Mouse (Mus musculus) heart, adult 2 months (tissue): ENCODE data around the gene Cyp2t4. TPM values are rescaled to one million over a fixed set of nuclear protein-coding genes. Genes with fewer than 3 reads are reported as not detected.

ENCODE experiments used
- DNase-seq, 2 experiments: peaks; one replicate each; pipeline ENCODE4 v3.0.0; 2021
- H3K27ac ChIP-seq: fragments of 200-600 bp; 2 replicates; pipeline ENCODE4 v1.8.1; 2022
- H3K27me3 ChIP-seq: fragments of 200-500 bp; 2 replicates; pipeline ENCODE4 v1.6.1; 2012; ENCODE audit warnings: mild to moderate bottlenecking, low read length, inconsistent platforms, mixed read lengths; ENCODE audit not compliant: control insufficient read depth, insufficient read depth
- H3K36me3 ChIP-seq: fragments of 200-500 bp; 2 replicates; pipeline ENCODE4 v1.6.1; 2012; ENCODE audit warnings: low read length, inconsistent platforms; ENCODE audit not compliant: control insufficient read depth, insufficient read depth
- H3K4me1 ChIP-seq: fragments of 200-500 bp; 2 replicates; pipeline ENCODE4 v1.6.1; 2011; ENCODE audit warnings: low read length; ENCODE audit not compliant: control insufficient read depth, insufficient read depth
- H3K4me3 ChIP-seq: fragments of 200-600 bp; 2 replicates; pipeline ENCODE4 v1.8.1; 2022
- H3K79me2 ChIP-seq: fragments of 200-500 bp; replicated peaks from 2 replicates; pipeline ENCODE4 v1.6.1; 2012; ENCODE audit warnings: mild to moderate bottlenecking, inconsistent platforms, low read length, moderate library complexity, mixed read lengths; ENCODE audit not compliant: control insufficient read depth, insufficient read depth
- H3K9ac ChIP-seq: fragments of 200-500 bp; 2 replicates; pipeline ENCODE4 v1.6.1; 2012; ENCODE audit warnings: low read depth, mild to moderate bottlenecking, control low read depth, inconsistent platforms, low read length, mixed read lengths
- CTCF ChIP-seq: fragments of 200-600 bp; IDR thresholded peaks from 2 replicates; pipeline ENCODE4 v1.8.1; 2022; ENCODE audit warnings: antibody characterized with exemption, mild to moderate bottlenecking, moderate library complexity
- EP300 ChIP-seq: fragments of 200-500 bp; IDR thresholded peaks from 2 replicates; pipeline ENCODE4 v1.6.1; 2011; ENCODE audit warnings: low read depth, low read length, control low read depth; ENCODE audit not compliant: insufficient read depth
- POLR2A ChIP-seq: fragments of 200-500 bp; IDR thresholded peaks from 2 replicates; pipeline ENCODE4 v1.6.1; 2011; ENCODE audit warnings: mild to moderate bottlenecking, low read depth, low read length, control low read depth; ENCODE audit not compliant: insufficient read depth
- WGBS: fragments of 180-500 bp; shearing (Covaris S2); methylation state at CpG from one replicate; pipeline ENCODE4 v1.1.7; 2018; 5-methylcytosine and 5-hydroxymethylcytosine counted together
- intact Hi-C: fragments of 180-260 bp; cut with DNase I; formaldehyde crosslinking; loops from one replicate; pipeline ENCODE4 v1.15.1; 2025
- polyA plus RNA-seq: library from polyadenylated mRNA; depleted of rRNA; stranded (reverse); fragments of >200 nt; gene quantifications from 2 replicates; pipeline ENCODE4 v1.2.3, GENCODE M21; 2012
- total RNA-seq, 2 experiments: library from RNA; stranded (reverse); gene quantifications; 2 replicates each; pipeline ENCODE4 v1.2.3; 2021

Cyp2t4 gene
- total and polyA plus RNA-seq, 3 experiments = not detected

DNA sequence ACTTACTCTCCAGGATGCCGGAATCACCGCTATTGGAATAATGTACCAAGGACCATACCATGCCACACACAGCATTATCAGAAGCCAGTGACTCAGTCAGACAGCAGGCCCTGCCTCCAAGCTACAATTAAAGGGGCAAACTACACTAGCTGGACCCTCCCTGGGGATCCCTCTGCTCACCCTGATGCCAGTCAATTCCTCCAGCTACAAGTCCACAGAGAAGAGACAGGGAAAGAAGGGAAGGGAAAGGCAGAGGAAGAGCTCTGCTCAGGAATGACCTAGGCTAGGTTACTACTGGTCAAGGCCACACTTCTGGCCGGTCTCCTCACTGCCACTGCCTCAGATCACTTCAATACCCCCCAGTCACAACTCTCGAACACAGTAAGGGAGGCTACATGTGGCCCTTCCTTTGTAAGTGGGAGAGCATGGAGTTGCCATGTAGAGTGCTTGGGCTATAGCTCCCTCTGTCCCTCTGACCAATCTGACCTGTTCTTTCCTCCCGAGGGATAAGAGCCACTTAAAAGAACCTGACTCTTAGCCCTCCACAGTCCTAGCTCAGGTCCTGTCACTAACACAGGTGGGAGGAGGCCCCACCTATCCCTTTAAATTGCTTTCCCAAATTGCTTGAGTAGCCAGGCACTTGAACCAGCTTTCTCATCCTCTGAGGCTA is 9.4 kb downstream of the Cyp2t4 start:
- WGBS = 59% methylated on average over 5 of the region's 5 CpGs
- no peaks in the 10 kb centered on the region for H3K27me3 ChIP-seq
- no peak overlapping the region for H3K4me3 ChIP-seq
- peaks cover 37% of the 10 kb centered on the region for H3K4me1 ChIP-seq
- H3K36me3 ChIP-seq = peaks cover 7% of the 10 kb centered on the region; the same call in 1 of the 2 replicates
- TF ChIP-seq CTCF = no peak
- no peak for TF ChIP-seq POLR2A
- peaks cover 8% of the 10 kb centered on the region for H3K79me2 ChIP-seq
- intact Hi-C loops = loop anchor here (5.0 to 10.0 kb wide), 2 partner anchors 164 to 312 kb away; partner anchors contain the start of gene Sertad3
- no peak for DNase-seq
- H3K9ac ChIP-seq = peak overlapping the region; percentile 4; the same call in 1 of the 2 replicates
- H3K27ac ChIP-seq = no peak overlapping the region; the same call in 1 of the 2 replicates

DNA sequence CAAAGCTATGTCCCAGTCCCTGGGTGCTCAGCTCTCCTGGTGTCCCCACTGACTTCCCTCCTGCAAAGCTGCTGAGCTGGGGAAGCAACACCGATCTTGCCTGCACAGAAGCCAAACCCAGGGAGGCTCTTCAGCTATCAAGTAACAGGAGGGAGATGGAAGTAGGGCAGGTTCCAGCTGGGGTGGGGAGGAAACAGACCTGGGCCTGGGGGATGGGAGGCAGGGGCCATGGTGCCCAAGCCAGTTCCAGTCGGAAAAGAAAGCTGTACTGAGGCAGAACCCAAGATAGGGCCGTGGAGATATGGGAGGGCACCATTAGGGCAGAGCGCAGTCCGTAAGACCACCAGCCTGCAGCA is 9.9 kb downstream of the Cyp2t4 start:
- Histone ChIP-seq H3K27ac (peak overlapping the region; percentile 15; the same call in 1 of the 2 replicates), H3K9ac (no peak overlapping the region; the same call in 1 of the 2 replicates), H3K27me3 (no peaks in the 10 kb centered on the region), H3K36me3 (peaks cover 7% of the 10 kb centered on the region; the same call in 1 of the 2 replicates), H3K4me3 (no peak overlapping the region; the same call in 1 of the 2 replicates), H3K79me2 (peaks cover 8% of the 10 kb centered on the region), H3K4me1 (peaks cover 37% of the 10 kb centered on the region)
- DNase-seq = no peak
- 48% methylated on average over 5 of the region's 5 CpGs for WGBS
- no peak for TF ChIP-seq POLR2A
- TF ChIP-seq EP300 = no peak
- TF ChIP-seq CTCF = no peak
- intact Hi-C loops = loop anchor here (5.0 to 10.0 kb wide), 2 partner anchors 164 to 311 kb away; partner anchors contain the start of gene Sertad3

DNA sequence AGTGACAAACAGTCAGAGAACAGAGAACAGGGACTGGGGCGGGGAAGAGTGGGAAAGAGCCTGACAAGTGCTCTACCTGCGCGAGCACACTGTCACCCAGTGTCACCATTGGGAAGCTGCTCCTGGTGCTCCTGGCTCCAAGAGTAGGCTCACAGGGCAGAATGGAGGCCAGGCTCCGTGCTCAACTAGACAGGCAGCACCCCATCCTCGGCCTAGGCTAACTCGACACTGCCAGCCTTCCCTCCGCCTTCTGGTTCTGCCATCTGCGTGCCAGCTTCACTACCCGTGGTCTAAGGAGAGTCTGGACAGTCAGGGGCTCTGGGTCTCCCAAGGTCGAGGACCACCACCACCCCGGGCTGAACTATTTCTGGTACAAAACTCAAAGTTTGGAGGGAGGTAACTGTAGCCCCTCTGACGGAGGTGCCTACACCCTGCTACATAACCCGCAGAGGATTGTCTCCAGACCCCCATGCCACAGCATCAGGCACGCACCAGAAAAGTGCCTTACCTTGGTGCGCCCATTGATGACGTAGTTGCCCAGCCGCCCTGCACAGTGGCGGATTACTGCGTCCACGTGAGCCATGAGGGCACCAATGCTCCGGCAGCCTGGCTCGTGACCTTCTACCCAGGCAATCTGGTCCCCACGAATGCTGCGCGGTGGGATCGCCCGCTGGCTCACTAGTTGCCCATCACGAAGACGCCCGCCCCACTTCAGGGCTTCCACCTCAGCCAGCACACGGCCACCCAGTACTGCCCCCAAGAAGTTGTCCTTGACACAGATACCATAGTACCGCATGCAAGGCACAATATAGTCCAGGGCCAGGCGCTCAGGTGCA is 10.8 kb downstream of the Cyp2t4 start:
- Histone ChIP-seq H3K9ac (peak overlapping the region; percentile 64; the same call in 1 of the 2 replicates), H3K27me3 (no peaks in the 10 kb centered on the region), H3K4me3 (peak overlapping the region; percentile 6; the same call in 1 of the 2 replicates), H3K36me3 (peaks cover 7% of the 10 kb centered on the region; the same call in 1 of the 2 replicates), H3K4me1 (peaks cover 37% of the 10 kb centered on the region), H3K79me2 (peaks cover 8% of the 10 kb centered on the region), H3K27ac (no peak overlapping the region; the same call in 1 of the 2 replicates)
- intact Hi-C loops = loop anchor here (5.0 to 10.0 kb wide), 2 partner anchors 163 to 310 kb away; partner anchors contain the start of gene Sertad3
- DNase-seq = peak in 1 of 2 experiments; percentile 32
- no peak for TF ChIP-seq POLR2A
- TF ChIP-seq CTCF = no peak
- no peak for TF ChIP-seq EP300
- WGBS = 79% methylated on average over 33 of the region's 33 CpGs

DNA sequence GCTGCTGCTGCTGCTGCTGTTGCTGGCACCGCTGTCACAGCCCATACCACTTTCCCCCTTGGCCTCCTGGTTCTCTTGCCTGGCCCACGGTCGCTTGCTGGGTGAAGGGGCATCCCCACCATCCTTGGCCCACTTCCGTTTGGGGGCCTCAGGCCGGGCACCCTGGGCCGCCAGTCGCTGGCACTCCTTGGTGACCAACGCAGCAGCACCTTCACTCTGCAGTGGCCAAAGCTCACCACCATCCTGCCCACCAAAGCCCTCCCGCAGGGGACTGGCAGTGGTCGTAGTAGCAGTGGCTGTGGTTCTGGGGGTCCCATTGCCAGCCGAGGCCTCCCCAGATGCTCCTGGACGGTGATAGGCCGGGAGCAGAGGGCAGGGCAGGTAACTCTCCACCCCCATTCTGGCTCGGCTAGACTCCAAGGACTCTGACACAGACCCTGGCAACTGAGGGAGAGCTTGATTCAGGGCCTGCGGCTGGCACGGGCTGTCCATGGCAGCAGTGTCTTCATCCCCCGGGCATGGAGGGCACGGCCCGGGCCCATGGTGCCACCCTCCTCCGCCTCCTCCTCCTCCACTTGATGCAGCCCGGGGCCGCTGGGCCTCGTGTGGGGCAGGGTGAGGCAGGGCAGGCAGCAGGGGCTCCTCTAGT is 11.6 kb downstream of the Cyp2t4 start:
- H3K27me3 ChIP-seq = no peaks in the 10 kb centered on the region
- H3K9ac ChIP-seq = peak overlapping the region; percentile 64
- peaks cover 35% of the 10 kb centered on the region for H3K4me1 ChIP-seq
- peaks cover 8% of the 10 kb centered on the region for H3K79me2 ChIP-seq
- peak overlapping the region; percentile 95 for H3K27ac ChIP-seq
- peak overlapping the region; percentile 72 for H3K4me3 ChIP-seq
- H3K36me3 ChIP-seq = peaks cover 7% of the 10 kb centered on the region; the same call in 1 of the 2 replicates
- TF ChIP-seq POLR2A (no peak), EP300 (no peak), CTCF (no peak)
- intact Hi-C loops = loop anchor here (10.0 kb wide), 1 partner anchor 310 kb away; the partner anchor contains the start of gene Sertad3
- 60% methylated on average over 23 of the region's 23 CpGs for WGBS
- peak; percentile 49 to 55 for DNase-seq

DNA sequence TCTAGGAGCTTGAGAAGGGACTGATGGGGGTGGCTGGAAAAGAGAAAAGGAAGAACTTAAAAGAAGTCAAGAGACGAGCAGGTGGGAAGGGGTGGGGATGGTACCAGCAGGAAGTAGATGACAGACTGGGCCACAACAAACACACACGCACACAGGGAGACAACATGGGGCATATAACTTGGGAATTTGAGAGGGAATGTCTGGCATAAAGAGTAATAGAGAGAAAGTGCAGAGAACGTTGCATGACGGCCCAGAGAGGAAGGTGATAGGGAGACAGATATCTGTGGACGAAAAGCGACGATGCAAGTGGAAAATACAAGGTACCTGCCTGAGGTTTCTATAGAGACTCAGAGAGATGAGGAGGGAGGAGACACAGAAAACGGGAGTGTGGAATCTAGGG is 12.2 kb downstream of the Cyp2t4 start:
- Histone ChIP-seq H3K4me3 (peak overlapping the region; percentile 72), H3K36me3 (peaks cover 4% of the 10 kb centered on the region; the same call in 1 of the 2 replicates), H3K27ac (peak overlapping the region; percentile 95), H3K27me3 (no peaks in the 10 kb centered on the region), H3K9ac (peak overlapping the region; percentile 81), H3K4me1 (peaks cover 32% of the 10 kb centered on the region), H3K79me2 (peaks cover 8% of the 10 kb centered on the region)
- TF ChIP-seq POLR2A (no peak; the same call in 1 of the 2 replicates), EP300 (no peak), CTCF (no peak)
- intact Hi-C loops = loop anchor here (2.0 to 10.0 kb wide), 2 partner anchors 29 to 309 kb away; partner anchors contain the start of genes BC024978 and Sertad3
- no peak for DNase-seq
- 4% methylated on average over 8 of the region's 8 CpGs for WGBS
